Mouse (Mus musculus) adrenal gland (tissue): ENCODE data around the gene Thrb.

Source experiments
- intact Hi-C: fragments of 180-260 bp; cut with DNase I; formaldehyde crosslinking; loops from one replicate; pipeline ENCODE4 v1.15.1; 2025

Gene Thrb

GRCm38 (mm10) chr14:17862651-17863050, 202.6 kb downstream of the Thrb start:
- intact Hi-C loops: no loop called here

- intact Hi-C loops: no loop called here
Measured at GRCm38 (mm10) chr14:17863701-17864320, 203.8 kb downstream of the Thrb start.

- intact Hi-C loops: no loop called here
Measured at GRCm38 (mm10) chr14:17868326-17868725, 208.3 kb downstream of the Thrb start.

- intact Hi-C loops: no loop called here
Measured at GRCm38 (mm10) chr14:17875946-17876345, 215.9 kb downstream of the Thrb start.

- intact Hi-C loops: no loop called here
Measured at GRCm38 (mm10) chr14:17879446-17879845, 219.4 kb downstream of the Thrb start.

GRCm38 (mm10) chr14:17884884-17885283, 224.8 kb downstream of the Thrb start:
- intact Hi-C loops: no loop called here

- intact Hi-C loops: no loop called here
Measured at GRCm38 (mm10) chr14:17885320-17885719, 225.3 kb downstream of the Thrb start.

GRCm38 (mm10) chr14:17894791-17895190, 234.7 kb downstream of the Thrb start:
- intact Hi-C loops: no loop called here

- intact Hi-C loops: loop anchor here (10.0 kb wide), 1 partner anchor 155 kb away; no protein-coding TSS in a partner anchor
Measured at GRCm38 (mm10) chr14:17899733-17900413, 239.8 kb downstream of the Thrb start.

GRCm38 (mm10) chr14:17900414-17900795, 240.3 kb downstream of the Thrb start:
- intact Hi-C loops: loop anchor here (10.0 kb wide), 1 partner anchor 156 kb away; no protein-coding TSS in a partner anchor

GRCm38 (mm10) chr14:17902426-17902825, 242.4 kb downstream of the Thrb start:
- intact Hi-C loops: loop anchor here (10.0 kb wide), 1 partner anchor 158 kb away; no protein-coding TSS in a partner anchor

- intact Hi-C loops: loop anchor here (10.0 kb wide), 1 partner anchor 158 kb away; no protein-coding TSS in a partner anchor
Measured at GRCm38 (mm10) chr14:17903121-17903520, 243.1 kb downstream of the Thrb start.

GRCm38 (mm10) chr14:17904554-17904953, 244.5 kb downstream of the Thrb start:
- intact Hi-C loops: loop anchor here (10.0 kb wide), 1 partner anchor 160 kb away; no protein-coding TSS in a partner anchor

- intact Hi-C loops: loop anchor here (10.0 kb wide), 1 partner anchor 161 kb away; no protein-coding TSS in a partner anchor
Measured at GRCm38 (mm10) chr14:17905627-17906026, 245.6 kb downstream of the Thrb start.

- intact Hi-C loops: loop anchor here (10.0 kb wide), 1 partner anchor 162 kb away; no protein-coding TSS in a partner anchor
Measured at GRCm38 (mm10) chr14:17906931-17907330, 246.9 kb downstream of the Thrb start.

- intact Hi-C loops: no loop called here
Measured at GRCm38 (mm10) chr14:17911157-17911556, 251.1 kb downstream of the Thrb start.

- intact Hi-C loops: no loop called here
Measured at GRCm38 (mm10) chr14:17912573-17913207, 252.6 kb downstream of the Thrb start.

GRCm38 (mm10) chr14:17915556-17915955, 255.5 kb downstream of the Thrb start:
- intact Hi-C loops: no loop called here

- intact Hi-C loops: no loop called here
Measured at GRCm38 (mm10) chr14:17916651-17917050, 256.6 kb downstream of the Thrb start.

- intact Hi-C loops: no loop called here
Measured at GRCm38 (mm10) chr14:17917124-17917763, 257.2 kb downstream of the Thrb start.

- intact Hi-C loops: no loop called here
Measured at GRCm38 (mm10) chr14:17917899-17918298, 257.8 kb downstream of the Thrb start.
